Mouse (Mus musculus) left cerebral cortex, postnatal 36 days (tissue): ENCODE results near the gene Gm525. TPM values are rescaled to one million over a fixed set of nuclear protein-coding genes. Genes with fewer than 3 reads are reported as not detected.
"Not testable (repeated sequence)": the region's sequence is repeated elsewhere in the genome, so short reads cannot be mapped to it uniquely, and the experiment has no call there.

Experiments used
- DNase-seq, 2 experiments: peaks; one replicate each; pipeline ENCODE4 v3.0.0; 2021 to 2022; ENCODE audit warnings: low spot score in 2 of 2, mixed read lengths in 1 of 2
- intact Hi-C: fragments of 180-260 bp; cut with DNase I; formaldehyde crosslinking; loops from one replicate; pipeline ENCODE4 v1.15.1; 2025
- total RNA-seq, 2 experiments: library from RNA; stranded (reverse); gene quantifications; 2 replicates each; pipeline ENCODE4 v1.2.3; 2021

Gm525 gene
- total RNA-seq, 2 experiments from 2014 or later: not detected

DNA sequence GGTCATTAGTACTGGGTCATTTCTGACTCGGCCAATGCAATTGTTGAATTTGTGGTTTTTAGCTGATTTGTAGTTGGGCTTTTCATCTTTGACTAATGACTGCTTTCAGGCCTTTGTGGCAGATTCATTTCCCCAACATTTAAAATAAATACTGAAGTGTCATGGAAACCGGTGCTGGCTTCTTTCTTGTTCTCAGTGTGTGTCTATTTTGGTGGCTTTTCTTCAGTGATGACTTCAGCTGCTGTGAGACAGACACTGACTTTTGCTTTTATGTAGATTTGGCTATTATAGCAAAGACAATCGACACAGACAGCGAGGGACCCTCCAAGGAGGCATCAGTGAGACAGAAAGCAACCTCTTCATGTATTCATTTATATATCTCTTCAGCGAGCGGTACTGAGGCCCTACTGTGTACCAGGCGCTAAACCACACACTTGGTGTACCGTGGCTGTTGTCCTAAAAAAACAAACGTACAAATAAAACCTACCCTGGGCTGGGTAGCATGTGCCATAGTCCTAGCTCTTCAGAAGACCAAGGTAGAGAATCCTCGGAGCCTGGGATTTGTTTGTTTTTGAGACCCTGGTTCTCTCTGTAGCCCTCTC lies 12.7 kb downstream of the Gm525 start:
- intact Hi-C loops: loop anchor here (5.0 kb wide), 1 partner anchor 216 kb away; the partner anchor contains the start of gene Nog
- no peak for DNase-seq

DNA sequence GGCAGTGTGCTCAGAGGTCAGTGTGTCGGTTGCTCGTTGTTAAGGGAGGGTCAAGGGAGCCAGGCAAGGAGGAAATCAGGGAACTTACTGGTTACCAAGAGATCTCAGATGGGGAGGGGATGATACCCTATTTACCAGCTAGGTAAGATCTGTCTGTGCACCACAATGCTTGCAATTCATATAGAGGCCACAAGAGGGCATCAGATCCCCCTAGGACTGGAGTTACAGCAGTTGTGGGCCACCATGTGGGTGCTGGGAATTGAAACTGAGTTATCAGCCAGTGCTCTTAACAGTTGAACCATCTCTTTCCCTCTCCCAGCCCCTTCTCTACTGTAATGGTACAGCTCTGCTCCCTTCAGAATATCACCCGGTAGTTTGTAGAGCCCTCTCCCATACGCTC lies 15.1 kb downstream of the Gm525 start:
- DNase-seq: no peak
- intact Hi-C loops: loop anchor here (5.0 kb wide), 1 partner anchor 214 kb away; the partner anchor contains the start of gene Nog

DNA sequence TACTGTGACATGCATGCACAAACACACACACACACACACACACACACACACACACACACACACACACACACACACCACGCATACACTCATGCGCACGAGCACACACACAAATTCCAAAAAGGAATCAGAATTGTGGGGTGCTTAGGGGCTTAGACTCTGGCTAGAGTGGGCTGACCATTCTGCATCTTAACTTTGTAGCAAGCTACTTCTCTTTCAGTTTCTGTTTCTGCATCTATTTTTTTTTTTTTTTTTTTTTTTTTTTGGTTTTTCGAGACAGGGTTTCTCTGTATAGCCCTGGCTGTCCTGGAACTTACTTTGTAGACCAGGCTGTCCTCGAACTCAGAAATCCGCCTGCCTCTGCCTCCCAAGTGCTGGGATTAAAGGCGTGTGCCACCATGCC lies 16.7 kb downstream of the Gm525 start:
- intact Hi-C loops, DNase-seq: not testable (repeated sequence)

DNA sequence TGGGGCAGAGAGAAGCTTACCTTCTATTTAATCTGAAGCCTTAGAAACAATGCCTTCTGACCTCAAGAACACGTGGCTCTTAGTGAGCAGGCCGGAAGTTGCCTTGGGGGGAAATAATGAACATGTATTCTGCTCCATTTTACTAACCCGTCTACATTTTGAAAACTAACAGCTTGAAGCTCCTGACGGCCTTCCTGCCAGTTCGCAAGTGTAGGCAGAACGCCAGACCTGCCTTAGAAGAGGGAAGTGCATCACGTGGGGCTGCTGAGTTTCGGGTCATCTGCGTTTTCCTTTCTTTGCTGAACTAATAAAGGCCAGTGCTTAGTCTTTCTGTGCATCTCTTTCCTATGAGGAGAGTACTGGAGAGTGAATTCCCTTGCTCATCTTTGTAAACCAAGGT lies 19.1 kb downstream of the Gm525 start:
- intact Hi-C loops: no loop called here

DNA sequence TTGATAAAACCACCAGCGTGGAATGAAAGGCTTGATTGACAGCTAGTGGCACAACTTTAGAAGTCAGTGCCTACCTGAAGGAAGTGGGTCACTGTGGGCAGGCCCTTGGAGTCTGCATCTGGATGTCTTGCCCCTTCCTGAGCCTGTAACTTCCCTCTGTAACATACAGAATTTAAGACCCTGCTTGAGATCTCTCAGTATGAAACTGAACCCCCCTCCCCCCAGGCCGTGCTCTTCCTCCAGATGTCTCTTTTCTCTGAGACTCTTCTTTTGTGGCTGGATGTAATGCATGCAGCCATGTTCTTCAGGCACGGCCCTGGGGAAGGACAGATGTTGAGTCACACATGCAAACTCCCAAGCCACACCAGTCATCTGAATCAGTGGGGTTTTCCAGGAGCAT lies 21.7 kb downstream of the Gm525 start:
- intact Hi-C loops: no loop called here
- DNase-seq: no peak

More for the DNA sequence above, 19.1 kb downstream of the Gm525 start:
- DNase-seq: no peak

DNA sequence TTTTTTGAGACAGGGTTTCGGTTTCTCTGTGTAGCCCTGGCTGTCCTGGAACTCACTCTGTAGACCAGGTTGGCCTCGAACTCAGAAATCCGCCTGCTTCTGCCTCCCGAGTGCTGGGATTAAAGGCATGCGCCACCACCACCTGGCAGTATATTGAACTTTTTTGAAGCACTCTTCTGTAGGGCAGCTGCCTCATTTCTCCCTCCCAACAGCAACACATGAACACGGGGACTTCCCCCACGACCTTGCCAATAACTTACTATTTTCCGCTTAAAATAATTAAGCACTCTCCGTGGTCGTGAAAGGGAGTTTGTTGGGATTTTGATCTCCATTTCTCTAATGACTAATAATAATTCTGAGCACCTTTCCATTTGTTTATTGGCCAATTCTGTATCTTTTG lies 23.7 kb downstream of the Gm525 start:
- intact Hi-C loops, DNase-seq: not testable (repeated sequence)

DNA sequence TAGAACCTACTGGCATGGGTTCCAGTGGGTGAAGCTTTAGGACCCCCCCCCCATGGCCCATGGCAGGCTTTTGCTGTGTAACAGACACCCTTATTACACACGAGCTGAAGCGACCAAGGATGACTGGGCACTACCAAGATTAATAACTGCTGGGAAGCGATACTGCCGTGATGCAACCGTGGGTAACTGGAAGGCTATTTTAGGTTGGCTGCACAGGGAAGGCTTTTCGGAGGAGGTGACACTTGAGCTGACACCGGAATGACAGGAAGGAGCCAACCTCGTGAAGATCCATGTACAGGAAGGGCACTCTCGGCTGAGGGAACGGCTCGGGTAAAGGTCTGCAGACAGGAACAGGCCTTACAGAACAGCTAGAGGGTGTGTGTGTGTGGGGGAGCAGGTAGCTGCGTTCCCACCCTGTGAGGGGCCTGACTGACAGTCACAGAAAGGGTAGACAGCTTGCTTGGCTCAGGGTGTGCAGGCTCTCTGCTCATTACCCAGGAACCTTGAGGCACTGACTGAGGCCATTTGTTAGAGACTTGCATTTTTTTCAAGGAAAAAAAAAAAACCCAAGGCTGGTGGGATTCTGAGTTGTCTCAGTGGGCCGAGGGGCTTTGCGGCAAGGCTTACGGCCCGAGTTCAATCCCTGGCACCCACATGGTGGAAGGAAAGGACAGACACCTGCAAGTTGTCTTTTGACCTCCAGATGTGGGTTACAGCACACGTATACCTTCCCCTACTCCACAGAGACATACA lies 24.6 kb downstream of the Gm525 start:
- intact Hi-C loops: no loop called here
- DNase-seq: no peak

DNA sequence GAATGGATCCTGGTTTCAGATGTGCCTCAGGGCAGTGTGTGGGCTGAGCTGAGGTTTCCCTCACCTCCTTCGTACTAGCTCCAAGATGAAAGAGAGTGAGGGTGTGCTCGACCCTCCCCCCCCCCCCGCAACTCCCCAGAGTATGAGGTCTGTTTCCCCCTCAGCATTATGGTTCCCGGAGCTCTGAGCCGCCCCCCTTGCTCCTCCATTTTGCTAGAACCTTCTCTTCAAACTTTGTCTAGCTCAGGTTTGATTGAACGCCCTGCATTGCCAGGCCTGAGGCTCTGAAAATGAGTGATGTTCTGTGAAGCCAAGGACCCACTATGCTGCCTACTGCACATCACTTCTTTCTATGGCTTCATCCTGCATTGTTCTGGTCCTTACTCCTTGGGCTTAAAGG lies 25.3 kb downstream of the Gm525 start:
- intact Hi-C loops: no loop called here
- DNase-seq: no peak

DNA sequence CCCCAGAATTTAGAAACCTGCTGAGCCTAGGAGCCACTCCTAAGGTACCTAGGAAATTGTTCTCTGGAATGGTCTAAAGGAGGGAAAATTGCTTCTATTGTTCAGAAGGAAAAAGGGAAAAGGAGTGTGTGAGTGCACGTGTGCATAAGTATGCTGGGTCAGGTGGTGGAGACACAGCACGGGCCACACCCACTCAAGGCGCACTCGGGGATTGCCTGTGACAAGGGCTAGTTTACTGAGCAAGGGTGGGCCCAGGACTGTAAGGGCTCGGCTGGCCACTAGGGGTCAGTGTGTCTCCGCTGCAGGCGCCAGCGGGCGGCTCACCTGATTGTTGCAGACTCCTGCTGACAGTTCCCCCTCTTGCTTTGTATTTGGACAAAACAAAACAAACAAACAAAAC lies 26.8 kb downstream of the Gm525 start:
- intact Hi-C loops: loop anchor here (1.0 to 10.0 kb wide), 3 partner anchors 203 to 824 kb away; no protein-coding TSS in a partner anchor
- DNase-seq: peak; percentile 82 to 84

DNA sequence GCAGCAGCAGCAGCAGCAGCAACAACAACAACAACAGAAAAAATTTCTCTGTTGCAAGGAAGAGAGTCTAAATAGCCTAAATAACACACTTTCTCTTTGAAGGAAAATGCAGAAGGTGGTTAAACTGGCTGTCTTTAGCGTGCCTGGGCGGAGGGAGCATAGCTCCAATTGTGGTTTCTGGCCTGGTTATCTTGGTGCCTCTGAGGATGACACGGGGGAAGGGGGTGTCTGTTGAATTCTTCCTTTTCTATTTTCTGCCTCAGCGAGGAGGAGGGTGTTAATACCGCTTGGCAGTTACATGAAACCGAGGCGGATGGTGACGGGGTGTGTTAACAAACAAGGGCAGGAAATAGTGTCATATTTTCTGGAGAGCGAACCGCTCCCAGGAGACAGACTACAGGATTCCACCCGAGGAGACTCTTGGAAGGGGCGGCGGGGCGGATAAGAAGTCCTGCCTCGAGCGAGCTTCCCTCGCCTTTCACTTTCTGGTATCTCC lies 27.2 kb downstream of the Gm525 start:
- peak; percentile 56 to 62 for DNase-seq
- intact Hi-C loops: loop anchor here (1.0 to 10.0 kb wide), 3 partner anchors 202 to 824 kb away; no protein-coding TSS in a partner anchor

DNA sequence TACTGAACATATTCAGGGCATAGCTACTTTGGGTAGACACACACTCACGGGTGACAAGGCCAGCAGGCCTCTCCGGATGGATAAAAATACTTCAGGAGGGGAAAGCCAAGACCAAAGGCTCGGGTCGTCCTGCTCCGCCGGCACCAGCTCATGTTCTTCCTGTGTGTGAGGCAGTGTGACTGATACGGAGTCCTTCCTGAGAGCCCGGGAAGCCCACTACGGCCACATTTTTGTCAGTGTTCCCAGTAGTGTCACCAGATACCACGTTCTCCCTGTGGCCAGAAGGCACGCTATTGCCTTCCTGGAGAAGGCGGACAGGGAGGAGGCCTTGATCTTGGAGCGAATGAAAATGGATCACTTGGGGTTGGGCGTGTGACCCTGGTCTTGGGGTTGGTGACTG lies 29.5 kb downstream of the Gm525 start:
- DNase-seq: no peak
- intact Hi-C loops: loop anchor here (10.0 kb wide), 2 partner anchors 622 to 822 kb away; no protein-coding TSS in a partner anchor

DNA sequence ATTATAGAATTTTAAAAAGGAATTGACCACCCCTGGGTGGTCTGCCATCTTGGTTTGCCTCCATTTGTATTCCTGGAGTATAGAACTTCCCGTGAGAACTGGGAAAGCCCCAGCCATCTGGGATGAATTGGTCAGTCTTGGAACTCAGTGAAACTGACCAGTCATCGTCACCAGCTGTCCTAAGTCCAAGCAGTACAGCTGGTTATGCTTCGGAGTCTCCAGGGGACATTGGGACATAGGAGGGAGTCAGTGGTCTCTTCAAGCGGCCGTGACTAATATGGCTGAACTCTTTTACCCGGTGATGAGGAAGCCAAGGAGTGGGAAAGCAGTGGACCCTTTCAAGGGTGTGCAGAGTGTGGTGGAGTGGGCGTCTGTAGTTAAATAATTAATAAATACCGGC lies 31.6 kb downstream of the Gm525 start:
- DNase-seq: no peak
- intact Hi-C loops: loop anchor here (10.0 kb wide), 2 partner anchors 620 to 820 kb away; no protein-coding TSS in a partner anchor

DNA sequence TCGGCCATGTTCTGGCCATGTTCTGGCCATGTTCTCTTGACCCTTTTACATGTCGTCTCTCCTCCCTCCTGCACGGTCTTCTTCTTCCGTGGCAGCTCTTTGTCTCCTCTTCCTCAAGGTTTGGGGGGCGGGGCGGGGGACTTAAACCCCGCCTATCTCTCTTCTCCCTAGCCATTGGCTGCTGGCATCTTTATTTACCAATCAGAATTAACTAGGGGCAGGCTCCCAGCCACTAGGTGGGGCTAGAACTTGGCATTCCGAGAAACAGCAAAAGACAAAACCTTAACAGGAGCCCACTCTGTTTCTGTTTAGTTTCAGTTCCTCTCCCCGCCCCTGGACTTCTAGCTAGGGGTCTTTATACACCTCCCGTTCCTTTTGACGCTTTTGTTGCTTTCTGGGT lies 32.2 kb downstream of the Gm525 start:
- intact Hi-C loops: loop anchor here (10.0 kb wide), 2 partner anchors 619 to 819 kb away; no protein-coding TSS in a partner anchor
- DNase-seq: no peak

DNA sequence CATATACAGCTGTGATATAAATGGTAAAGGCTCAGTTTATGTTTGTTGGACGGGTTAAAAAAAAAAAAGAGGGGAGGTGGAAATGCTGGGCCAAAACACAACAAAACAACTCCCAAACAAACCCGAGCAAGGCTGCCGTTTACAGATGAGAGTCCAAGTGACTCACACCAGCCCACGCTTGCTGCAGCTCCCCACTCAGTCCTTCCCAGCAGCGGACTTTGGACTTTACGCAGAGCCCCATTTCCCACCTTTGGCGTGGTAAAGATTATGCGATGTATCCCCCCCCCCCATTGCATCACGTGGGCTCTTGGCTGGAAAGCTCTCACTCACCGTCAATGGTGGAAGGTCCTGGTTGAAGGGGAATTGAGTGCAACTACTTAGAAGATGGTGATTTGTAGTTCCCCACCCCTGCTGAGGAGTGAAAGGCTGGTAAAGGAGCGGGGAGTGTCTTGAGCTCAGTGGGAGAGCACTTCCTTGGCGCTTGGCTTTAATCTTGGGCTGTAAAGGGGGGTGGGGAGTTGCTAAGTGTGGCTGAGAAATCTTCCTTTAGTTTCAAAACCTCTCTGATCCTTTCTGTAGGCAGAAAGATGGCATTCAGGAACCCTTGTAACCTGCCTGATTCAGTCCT lies 33.7 kb downstream of the Gm525 start:
- intact Hi-C loops: loop anchor here (10.0 kb wide), 2 partner anchors 618 to 818 kb away; no protein-coding TSS in a partner anchor

DNA sequence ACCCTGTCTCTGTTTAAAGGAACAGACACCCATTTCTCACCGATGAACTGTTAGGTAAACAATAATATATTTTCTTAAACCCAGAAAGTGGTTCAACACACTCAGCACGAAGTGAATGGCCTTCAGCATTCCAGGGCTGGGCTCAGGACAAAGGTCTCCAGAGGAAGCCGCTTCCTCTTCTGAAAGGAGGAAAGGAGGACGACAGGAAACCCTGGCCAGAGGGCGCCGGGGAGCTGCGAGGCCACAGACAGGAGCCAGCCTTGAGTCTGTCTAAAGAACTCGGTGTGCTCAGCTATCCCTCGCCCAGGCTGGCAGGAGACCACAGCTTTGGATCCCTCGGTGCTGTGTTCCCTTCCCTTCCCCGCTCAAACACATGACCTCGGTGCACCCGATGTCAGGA lies 50.8 kb downstream of the Gm525 start:
- intact Hi-C loops: no loop called here
- no peak for DNase-seq

More for the DNA sequence above, 33.7 kb downstream of the Gm525 start:
- DNase-seq: no peak

DNA sequence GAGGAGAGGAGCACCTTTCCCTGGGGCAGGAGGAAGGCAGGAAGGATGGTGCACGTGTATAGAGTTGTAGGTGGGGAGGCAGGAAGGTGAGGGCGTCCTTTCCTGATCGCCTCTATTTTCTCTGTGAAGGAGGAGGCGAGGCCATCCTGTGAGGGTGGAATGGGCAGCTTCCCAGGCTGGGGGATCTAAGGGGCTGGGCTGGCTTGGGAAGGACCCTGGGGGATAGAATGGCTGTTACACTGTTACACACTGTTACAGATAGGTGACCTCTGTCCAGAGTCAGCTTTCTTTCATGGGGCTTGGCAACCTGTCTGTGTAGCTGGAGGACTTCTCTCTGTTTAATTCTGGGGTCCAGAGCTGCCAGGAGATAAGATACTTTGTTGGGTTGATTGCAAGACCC lies 57.2 kb downstream of the Gm525 start:
- DNase-seq: no peak
- intact Hi-C loops: no loop called here

DNA sequence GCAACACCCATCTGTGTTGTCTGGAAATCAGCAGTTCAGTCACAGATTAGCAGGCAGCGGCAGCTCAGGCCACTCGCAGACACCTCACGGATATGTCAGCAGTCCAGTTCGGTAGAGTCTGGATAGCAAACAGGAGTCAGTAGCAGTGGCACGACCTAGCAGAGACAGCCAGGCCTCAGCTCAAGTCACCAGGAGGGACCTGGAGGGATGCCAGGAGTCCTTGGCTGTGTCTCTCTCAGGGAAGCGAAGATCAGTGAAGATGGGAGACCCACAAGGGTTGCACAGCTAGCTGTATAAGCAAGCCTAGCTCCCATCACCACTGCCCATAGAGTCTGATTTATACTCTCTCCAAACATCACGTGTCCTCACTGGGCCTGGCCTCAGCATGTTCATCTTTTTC lies 58.8 kb downstream of the Gm525 start:
- no peak for DNase-seq
- intact Hi-C loops: no loop called here

DNA sequence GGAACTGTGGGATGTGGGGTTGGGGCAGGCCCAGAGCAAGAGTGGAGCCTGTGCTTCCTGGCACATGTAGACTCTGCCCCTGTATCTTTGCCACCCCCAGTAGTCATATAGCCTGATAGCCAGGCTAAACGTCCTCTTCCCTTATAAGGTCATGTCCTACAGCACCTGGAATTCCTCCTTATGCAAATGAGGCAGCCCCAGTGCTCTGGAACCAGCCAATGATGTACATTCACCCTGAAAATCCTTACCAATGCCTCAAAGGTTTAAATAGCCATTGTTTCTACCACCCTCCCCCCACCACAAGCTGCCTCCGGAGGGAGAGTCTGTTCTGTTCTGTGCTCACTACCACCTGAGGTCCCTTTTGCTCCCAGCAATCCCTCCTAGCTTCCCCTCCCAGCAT lies 60.6 kb downstream of the Gm525 start:
- intact Hi-C loops: no loop called here

DNA sequence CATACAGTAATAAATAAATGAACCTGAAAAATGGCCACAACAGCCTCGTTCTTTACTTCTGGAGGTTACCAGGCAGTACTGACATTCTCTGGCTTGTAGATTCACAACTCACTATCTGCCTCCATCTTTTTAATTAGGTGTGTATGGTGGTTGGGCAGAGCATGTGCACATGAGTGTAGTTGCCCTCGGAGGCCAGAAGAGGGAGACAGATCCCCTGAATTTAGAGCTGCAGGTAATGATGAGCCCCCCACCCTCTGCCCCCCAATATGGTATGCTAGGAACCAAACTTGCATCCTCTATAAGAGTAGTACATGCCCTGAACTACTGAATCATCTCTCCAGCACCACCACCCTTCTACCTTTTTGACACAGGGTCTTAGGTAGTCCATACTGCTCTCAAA lies 64.3 kb downstream of the Gm525 start:
- DNase-seq: no peak
- intact Hi-C loops: no loop called here

More for the DNA sequence above, 60.6 kb downstream of the Gm525 start:
- DNase-seq: no peak
